Mouse (Mus musculus) stomach, postnatal 0 days (tissue): ENCODE results near the gene Cfap126.
A peak's percentile ranks its signal among the peaks of the same experiment; 100 is the strongest.

Source experiments
- CTCF ChIP-seq: IDR thresholded peaks from 2 replicates; pipeline ENCODE4 v1.5.1; 2016; ENCODE audit warnings: antibody characterized with exemption, low read depth, mild to moderate bottlenecking, moderate library complexity
- EP300 ChIP-seq: optimal IDR thresholded peaks from 2 replicates; pipeline ENCODE3; 2016; ENCODE audit warnings: antibody characterized with exemption

- TF ChIP-seq EP300 (no peak), CTCF (peak; percentile 80)
Measured at GRCm38 (mm10) chr1:171118269-171118684, 4.6 kb downstream of the Cfap126 start.
